Mouse (Mus musculus): ENCODE results near the gene Pla2g2c. TPM values are rescaled to one million over a fixed set of nuclear protein-coding genes. Genes with fewer than 3 reads are reported as not detected.

The Pla2g2c gene
- polyA plus RNA-seq, 1 experiment from 2014 or later = 0.53 TPM

- Histone ChIP-seq H3K4me3 (ENCODE audit: low read depth, low read length) (no peak overlapping the region), H3K27ac (ENCODE audit: low read length) (no peak overlapping the region), H3K4me1 (ENCODE audit: insufficient read depth, low read depth, low read length) (no peaks in the 10 kb centered on the region), H3K9me3 (ENCODE audit: low read length) (no peaks in the 10 kb centered on the region), H3K36me3 (ENCODE audit: insufficient read depth, low read length) (no peaks in the 10 kb centered on the region), H3K27me3 (replicated peaks; ENCODE audit: insufficient read depth, low read length) (no peaks in the 10 kb centered on the region), H3K4me2 (replicated peaks; ENCODE audit: low read depth, low read length) (no peak overlapping the region), H3K9ac (replicated peaks; ENCODE audit: low read depth) (no peak overlapping the region)
- DNase-seq (ENCODE audit: low spot score) = peak; percentile 67
- WGBS = 61% methylated on average over 2 of the region's 2 CpGs
- ATAC-seq = peak; percentile 47; the same call in 1 of the 2 replicates
- TF ChIP-seq EP300 (IDR thresholded peaks at IDR 0.05) = no peak
- TF ChIP-seq CTCF (IDR thresholded peaks at IDR 0.05) = peak; percentile 77
These were observed 68.7 kb downstream of the Pla2g2c start for GRCm38 (mm10) chr4:138793276-138793675.

GRCm38 (mm10) chr4:138794344-138794743, 69.8 kb downstream of the Pla2g2c start:
- no peak for DNase-seq (ENCODE audit: low spot score)
- no peak overlapping the region for H3K27ac ChIP-seq (ENCODE audit: low read length)
- H3K36me3 ChIP-seq (ENCODE audit: insufficient read depth, low read length) = no peaks in the 10 kb centered on the region
- no peak overlapping the region for H3K4me3 ChIP-seq (ENCODE audit: low read depth, low read length)
- H3K27me3 ChIP-seq (replicated peaks; ENCODE audit: insufficient read depth, low read length) = no peaks in the 10 kb centered on the region
- ATAC-seq = no peak
- H3K9ac ChIP-seq (replicated peaks; ENCODE audit: low read depth) = no peak overlapping the region
- WGBS = 84% methylated on average over 6 of the region's 6 CpGs
- H3K4me1 ChIP-seq (ENCODE audit: insufficient read depth, low read depth, low read length) = no peaks in the 10 kb centered on the region
- TF ChIP-seq EP300 (IDR thresholded peaks at IDR 0.05) (no peak), CTCF (IDR thresholded peaks at IDR 0.05) (no peak)
- H3K9me3 ChIP-seq (ENCODE audit: low read length) = no peaks in the 10 kb centered on the region
- H3K4me2 ChIP-seq (replicated peaks; ENCODE audit: low read depth, low read length) = no peak overlapping the region

Other genes starting within 250 kb of the Pla2g2c start
- gene Vwa5b1, start 88.9 kb upstream of the Pla2g2c start, polyA plus RNA-seq (2015; fragmentation: Nextera tagmentation; extraction: Ambion mirVana) = 0.08 and 0.12 TPM in 2 replicates
- 10.1 and 11.7 TPM in 2 replicates for gene Ubxn10, start 12.4 kb downstream of the Pla2g2c start, polyA plus RNA-seq (2015; fragmentation: Nextera tagmentation; extraction: Ambion mirVana)
- not detected in 2 replicates for gene Pla2g2f, start 32.8 kb downstream of the Pla2g2c start, polyA plus RNA-seq (2015; fragmentation: Nextera tagmentation; extraction: Ambion mirVana)
- gene Pla2g2d, start 50.9 kb downstream of the Pla2g2c start, polyA plus RNA-seq (2015; fragmentation: Nextera tagmentation; extraction: Ambion mirVana) = not detected in 2 replicates
- 0.29 TPM in 1 of 2 replicates, not detected in the other for gene Pla2g5, start 138.7 kb downstream of the Pla2g2c start, polyA plus RNA-seq (2015; fragmentation: Nextera tagmentation; extraction: Ambion mirVana)
- not detected in 2 replicates for gene Gm13030, start 149.2 kb downstream of the Pla2g2c start, polyA plus RNA-seq (2015; fragmentation: Nextera tagmentation; extraction: Ambion mirVana)
- gene Pla2g2e, start 153.2 kb downstream of the Pla2g2c start, polyA plus RNA-seq (2015; fragmentation: Nextera tagmentation; extraction: Ambion mirVana) = not detected in 2 replicates
- gene Otud3, start 189.2 kb downstream of the Pla2g2c start, polyA plus RNA-seq (2015; fragmentation: Nextera tagmentation; extraction: Ambion mirVana) = 3.7 and 4.0 TPM in 2 replicates
- gene Rnf186, start 242.3 kb downstream of the Pla2g2c start, polyA plus RNA-seq (2015; fragmentation: Nextera tagmentation; extraction: Ambion mirVana) = 17.9 and 21.6 TPM in 2 replicates
- gene Tmco4, start 248.1 kb downstream of the Pla2g2c start, polyA plus RNA-seq (2015; fragmentation: Nextera tagmentation; extraction: Ambion mirVana) = 8.3 and 8.5 TPM in 2 replicates

All from lung, postnatal 0 days (tissue).